Mouse (Mus musculus): ENCODE measurements around the gene Ttc16. TPM values are rescaled to one million over a fixed set of nuclear protein-coding genes. Genes with fewer than 3 reads are reported as not detected.

Gene Ttc16
- total RNA-seq, 2 experiments from 2014 or later = 0.41 to 0.72 TPM

DNA sequence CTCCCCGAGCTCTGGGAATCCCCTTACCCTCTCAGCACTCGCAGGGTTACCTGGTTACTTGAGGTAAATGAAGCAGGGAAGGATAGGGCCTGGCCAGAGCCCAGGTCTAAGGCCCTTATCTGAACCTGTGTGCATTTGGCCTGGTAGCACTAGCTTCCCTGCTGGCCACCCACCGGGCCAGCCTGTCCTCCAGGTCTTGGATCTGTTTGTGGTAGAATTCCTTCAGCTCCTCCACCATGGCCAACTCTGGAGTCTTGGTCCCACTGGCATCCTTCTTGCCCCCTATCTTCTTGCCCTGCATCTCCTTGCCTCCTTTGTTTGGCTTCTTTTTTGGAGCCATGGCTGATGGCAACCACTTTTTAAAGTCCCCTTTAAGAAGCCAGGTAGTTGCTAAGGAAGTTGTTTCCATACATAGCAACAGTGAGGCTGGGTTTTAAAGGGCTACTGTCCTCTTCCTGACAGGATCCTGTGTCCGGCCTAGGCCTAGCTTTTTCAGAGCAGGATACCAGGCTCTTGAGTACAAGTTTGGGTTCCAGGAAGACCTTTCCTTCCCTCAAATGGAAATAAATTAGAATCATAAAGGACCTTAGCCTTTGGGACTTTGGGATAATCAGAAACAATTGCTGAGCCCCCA is 8.7 kb upstream of the Ttc16 start, which contains the start of gene Cfap157:
Gene Cfap157, minus strand, starts transcription at position 381 of the 634 bp plus-strand sequence.
- no peak for DNase-seq (ENCODE audit: low spot score in 2 of 2)
- intact Hi-C loops (cut with DNase I) = loop anchor here (10.0 kb wide), 1 partner anchor 141 kb away; no protein-coding TSS in a partner anchor

GRCm38 (mm10) chr2:32781710-32782109 is 6.3 kb upstream of the Ttc16 start:
- intact Hi-C loops (cut with DNase I) = loop anchor here (10.0 kb wide), 1 partner anchor 143 kb away; no protein-coding TSS in a partner anchor
- no peak for DNase-seq (ENCODE audit: low spot score in 2 of 2)

GRCm38 (mm10) chr2:32779714-32780113 is 4.3 kb upstream of the Ttc16 start:
- no peak for DNase-seq (ENCODE audit: low spot score in 2 of 2)
- intact Hi-C loops (cut with DNase I) = loop anchor here (2.0 to 10.0 kb wide), 2 partner anchors 77 to 145 kb away; no protein-coding TSS in a partner anchor

DNA sequence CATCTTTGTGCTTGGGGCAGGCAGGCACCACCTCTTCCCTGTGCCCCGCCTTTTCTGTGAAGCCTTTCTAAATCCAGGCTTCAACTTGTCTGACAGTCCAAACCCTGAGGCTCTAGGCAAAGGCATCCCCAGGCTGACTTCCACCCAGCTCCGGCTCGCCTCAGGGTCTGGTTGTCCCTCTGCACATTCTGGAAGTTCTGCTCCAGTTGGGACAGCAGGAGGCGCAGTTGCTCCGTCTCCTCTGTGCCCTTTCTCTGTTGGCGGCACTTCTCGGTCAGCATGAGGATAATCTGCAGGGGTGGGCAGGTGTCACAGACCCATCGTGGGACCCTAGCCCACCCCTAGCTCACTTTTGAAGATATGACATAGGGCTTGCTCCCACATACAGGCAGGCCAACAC is 3.7 kb upstream of the Ttc16 start:
- intact Hi-C loops (cut with DNase I) = loop anchor here (2.0 kb wide), 1 partner anchor 78 kb away; no protein-coding TSS in a partner anchor
- peak; percentile 55 to 59 for DNase-seq (ENCODE audit: low spot score in 2 of 2)

- intact Hi-C loops (cut with DNase I) = loop anchor here (2.0 kb wide), 1 partner anchor 79 kb away; no protein-coding TSS in a partner anchor
- no peak for DNase-seq (ENCODE audit: low spot score in 2 of 2)
Measured at GRCm38 (mm10) chr2:32778081-32778480, 2.6 kb upstream of the Ttc16 start.

DNA sequence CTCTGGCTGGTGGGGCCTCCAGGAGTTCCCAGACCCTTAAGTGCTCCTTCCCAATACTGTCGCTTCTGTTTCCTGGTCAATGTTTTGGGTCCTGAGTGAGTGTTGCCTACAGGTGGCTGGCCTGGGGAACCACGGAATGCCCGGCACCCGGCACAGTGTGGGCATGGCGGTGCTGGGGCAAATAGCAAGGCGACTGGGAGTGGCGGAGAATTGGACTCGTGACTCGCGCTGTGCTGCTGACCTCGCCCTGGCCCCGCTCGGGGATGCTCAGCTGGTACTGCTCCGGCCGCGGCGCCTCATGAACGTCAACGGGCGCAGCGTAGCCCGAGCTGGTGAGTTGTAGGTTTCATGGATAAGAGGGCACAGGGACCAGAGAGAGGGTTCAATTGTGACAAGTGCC is 759 bp upstream of the Ttc16 start:
- DNase-seq (ENCODE audit: low spot score in 2 of 2) = no peak
- intact Hi-C loops (cut with DNase I) = no loop called here

GRCm38 (mm10) chr2:32772626-32773279 is 2.7 kb downstream of the Ttc16 start:
- DNase-seq (ENCODE audit: low spot score in 2 of 2) = no peak
- intact Hi-C loops (cut with DNase I) = no loop called here

GRCm38 (mm10) chr2:32771886-32772285 is 3.5 kb downstream of the Ttc16 start:
- intact Hi-C loops (cut with DNase I) = no loop called here
- DNase-seq (ENCODE audit: low spot score in 2 of 2) = no peak

- intact Hi-C loops (cut with DNase I) = no loop called here
- no peak for DNase-seq (ENCODE audit: low spot score in 2 of 2)
Measured at GRCm38 (mm10) chr2:32769327-32770085, 5.9 kb downstream of the Ttc16 start.

- intact Hi-C loops (cut with DNase I) = no loop called here
Measured at GRCm38 (mm10) chr2:32768661-32769285, 6.7 kb downstream of the Ttc16 start.

GRCm38 (mm10) chr2:32767241-32767640 is 8.2 kb downstream of the Ttc16 start:
- DNase-seq (ENCODE audit: low spot score in 2 of 2) = no peak
- intact Hi-C loops (cut with DNase I) = no loop called here

More at GRCm38 (mm10) chr2:32768661-32769285, 6.7 kb downstream of the Ttc16 start:
- no peak for DNase-seq (ENCODE audit: low spot score in 2 of 2)

DNA sequence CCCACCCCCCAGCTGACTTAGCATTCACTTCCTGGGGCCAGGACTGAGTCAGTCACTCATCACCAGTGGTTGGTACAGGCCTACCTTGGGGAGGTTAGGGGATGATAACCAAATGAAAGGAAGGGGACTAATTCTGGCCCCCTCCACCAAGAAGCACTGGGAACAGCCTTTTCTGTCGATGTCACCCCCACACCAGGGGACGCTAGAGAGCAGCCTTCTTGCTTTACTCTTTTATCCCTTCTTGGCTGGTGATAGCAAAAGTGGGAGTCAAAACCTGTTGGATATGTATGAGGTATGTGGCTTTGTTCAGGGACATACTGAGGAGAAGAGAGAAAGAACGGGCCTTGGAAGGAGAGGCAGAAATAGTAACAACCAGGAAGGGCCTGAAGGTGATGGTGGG is 12.1 kb downstream of the Ttc16 start:
- intact Hi-C loops (cut with DNase I) = no loop called here

GRCm38 (mm10) chr2:32761859-32762258 is 13.6 kb downstream of the Ttc16 start:
- intact Hi-C loops (cut with DNase I) = no loop called here
- no peak for DNase-seq (ENCODE audit: low spot score in 2 of 2)

More for the DNA sequence above, 12.1 kb downstream of the Ttc16 start:
- no peak for DNase-seq (ENCODE audit: low spot score in 2 of 2)

DNA sequence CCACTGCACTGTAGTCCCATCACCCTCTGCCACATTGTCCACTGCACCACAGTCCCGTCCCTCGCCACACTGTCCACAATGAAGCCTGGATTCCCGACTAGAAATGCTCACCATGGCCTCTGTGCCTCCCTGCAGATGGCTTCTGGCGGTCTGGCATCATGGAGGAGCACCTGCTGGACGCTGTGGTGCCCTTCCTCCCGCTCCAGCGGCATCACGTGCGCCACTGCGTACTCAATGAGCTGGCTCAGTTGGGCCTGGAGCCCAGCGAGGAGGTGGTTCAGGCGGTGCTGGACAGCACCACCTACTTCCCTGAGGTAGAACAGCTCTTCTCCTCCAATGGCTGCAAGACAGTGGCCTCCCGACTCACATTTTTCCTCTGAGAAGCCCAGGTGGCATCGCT is 14.1 kb downstream of the Ttc16 start:
- intact Hi-C loops (cut with DNase I) = no loop called here
- peak; percentile 40 to 51 for DNase-seq (ENCODE audit: low spot score in 2 of 2)

GRCm38 (mm10) chr2:32759001-32759400 is 16.4 kb downstream of the Ttc16 start:
- intact Hi-C loops (cut with DNase I) = no loop called here

DNA sequence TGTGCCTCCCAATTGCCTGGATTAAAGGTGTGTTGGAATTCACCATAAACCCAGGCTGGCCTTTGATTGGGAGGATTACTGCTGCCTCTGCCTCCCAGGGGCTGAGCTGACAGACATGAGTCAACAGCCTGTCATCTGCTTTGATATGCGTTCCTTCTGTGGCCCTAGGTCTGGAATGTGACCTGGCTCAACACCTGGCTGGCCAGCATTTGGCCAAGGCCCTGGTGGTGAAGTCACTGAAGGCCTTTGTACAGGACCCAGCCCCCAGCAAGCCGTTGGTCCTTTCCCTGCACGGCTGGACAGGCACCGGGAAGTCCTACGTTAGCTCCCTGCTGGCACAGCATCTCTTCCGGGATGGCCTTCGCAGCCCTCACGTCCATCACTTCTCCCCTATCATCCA is 16.9 kb downstream of the Ttc16 start:
- intact Hi-C loops (cut with DNase I) = no loop called here
- DNase-seq (ENCODE audit: low spot score in 2 of 2) = no peak

More at GRCm38 (mm10) chr2:32759001-32759400, 16.4 kb downstream of the Ttc16 start:
- no peak for DNase-seq (ENCODE audit: low spot score in 2 of 2)

DNA sequence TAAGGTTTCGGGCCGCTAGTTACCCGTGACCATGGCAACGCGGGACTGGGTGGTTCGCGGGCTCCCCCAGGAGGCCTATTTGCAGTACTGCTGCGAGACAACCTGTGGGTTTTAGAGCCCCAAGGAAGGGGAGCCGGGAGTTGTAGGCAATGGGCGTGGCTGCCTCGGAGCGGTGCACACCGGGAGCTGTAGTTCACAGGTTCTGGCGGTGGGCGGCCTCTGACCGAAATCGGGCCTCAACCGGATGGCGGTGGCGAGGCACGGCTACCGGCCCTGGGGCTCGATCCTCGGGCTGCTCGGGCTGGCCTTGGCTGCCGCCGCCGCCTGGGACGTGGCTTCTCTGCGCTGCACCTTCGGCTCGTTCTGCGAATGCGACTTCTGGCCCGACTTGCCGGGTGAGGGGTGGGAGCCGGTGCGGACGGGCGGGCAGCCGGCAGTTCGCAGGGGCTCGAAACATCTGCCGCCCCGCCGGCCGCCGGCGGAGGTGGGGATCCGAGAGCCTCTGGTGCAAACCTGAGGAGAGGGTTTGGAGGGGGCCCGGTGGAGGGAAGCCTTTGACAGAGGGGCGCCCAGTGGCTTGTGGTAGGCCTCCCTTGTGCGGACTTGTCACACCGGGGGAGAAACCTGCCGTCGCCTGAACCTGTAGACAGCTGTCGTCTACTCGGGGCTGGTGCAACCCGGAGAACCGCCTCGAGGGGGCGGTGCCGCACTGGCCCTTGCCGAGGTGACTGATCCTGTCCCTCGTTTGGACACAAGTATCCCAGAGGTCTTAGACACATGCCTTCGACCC is 18.2 kb downstream of the Ttc16 start, which contains the start of gene Tor2a:
Gene Tor2a, plus strand, starts transcription at position 179 of the 790 bp plus-strand sequence.
- intact Hi-C loops (cut with DNase I) = loop anchor here (1.0 kb wide), 1 partner anchor 44 kb away; the partner anchor contains the start of gene Cdk9
- DNase-seq (ENCODE audit: low spot score in 2 of 2) = peak; percentile 96

- no peak for DNase-seq (ENCODE audit: low spot score in 2 of 2)
- intact Hi-C loops (cut with DNase I) = loop anchor here (1.0 kb wide), 1 partner anchor 43 kb away; the partner anchor contains the start of gene Cdk9
Measured at GRCm38 (mm10) chr2:32756674-32757055, 18.8 kb downstream of the Ttc16 start.

GRCm38 (mm10) chr2:32752181-32752580 is 23.3 kb downstream of the Ttc16 start:
- DNase-seq (ENCODE audit: low spot score in 2 of 2) = no peak
- intact Hi-C loops (cut with DNase I) = no loop called here

Measured in left cerebral cortex, postnatal 36 days (tissue).